Mouse (Mus musculus) liver (tissue): ENCODE data around the gene Gm17402.

Source experiments
- DNase-seq: peaks from one replicate; pipeline ENCODE4 v3.0.0-alpha.2; 2020; ENCODE audit warnings: mixed read lengths

The Gm17402 gene

DNA sequence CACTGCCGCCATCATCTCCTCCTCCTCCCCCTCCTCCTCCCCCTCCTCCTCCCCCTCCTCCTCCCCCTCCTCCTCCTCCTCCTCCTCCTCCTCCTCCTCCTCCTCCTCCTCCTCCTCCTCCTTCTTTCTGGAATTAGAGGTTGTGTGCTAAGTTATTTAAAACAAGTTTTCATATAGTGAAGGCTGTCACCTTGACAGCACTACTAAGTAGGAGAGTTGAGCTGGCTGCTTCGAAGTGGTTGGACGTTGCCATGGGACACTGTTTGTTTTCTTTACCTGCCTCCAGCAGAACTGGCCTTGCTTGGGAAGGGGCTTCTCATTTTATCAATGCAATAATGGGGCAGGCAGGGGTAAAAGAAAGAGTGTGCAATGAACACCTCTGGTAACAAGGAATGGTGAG, at the start of gene Gm17402:
Gm17402 (minus strand) TSS at position 101 of the 400 bp plus-strand sequence.
- DNase-seq, result no peak

DNA sequence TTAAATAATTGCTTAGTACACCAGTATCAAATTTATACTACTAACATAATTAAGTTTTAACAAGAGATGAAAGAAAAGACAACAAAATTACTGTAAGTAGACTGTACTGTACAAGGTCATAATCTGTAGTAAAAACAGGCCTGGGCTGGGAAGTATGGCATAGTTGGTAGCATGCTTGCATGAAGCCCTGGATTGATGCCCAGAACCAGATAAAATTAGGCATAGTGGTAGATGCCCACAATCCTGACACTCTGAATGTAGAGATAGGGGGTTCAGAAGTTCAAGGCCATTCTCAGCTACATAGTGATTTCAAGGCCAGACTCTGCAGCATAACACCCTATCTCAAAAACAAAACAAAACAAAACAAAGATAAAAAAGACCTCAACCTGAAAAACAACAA, 3.3 kb upstream of the Gm17402 start:
- no peak for DNase-seq

GRCm38 (mm10) chr3:67374360-67374778, 594 bp downstream of the Gm17402 start:
- DNase-seq, result no peak

DNA sequence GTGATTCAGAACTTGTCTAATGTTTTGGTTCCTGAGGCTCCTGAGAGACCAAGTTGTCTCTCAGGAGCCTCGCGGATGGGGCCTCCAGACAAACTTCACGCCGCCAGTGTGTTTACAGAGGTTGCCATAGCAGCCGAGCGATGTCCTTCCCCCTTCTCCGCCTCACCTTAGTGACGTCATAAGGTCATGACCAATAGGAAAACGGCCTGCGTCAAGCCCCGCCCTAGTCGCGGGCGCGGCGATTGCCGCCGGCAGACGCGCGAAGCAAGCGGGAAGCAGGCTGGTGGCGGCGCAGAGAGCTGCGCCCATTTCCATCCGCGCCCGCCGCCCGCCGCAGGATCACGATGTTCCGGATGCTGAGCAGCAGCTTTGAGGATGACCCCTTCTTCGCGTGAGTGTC, 1.1 kb downstream of the Gm17402 start, which contains the start of gene Mlf1:
Mlf1 (plus strand) TSS at position 226 of the 400 bp plus-strand sequence.
- peak; percentile 85 for DNase-seq

DNA sequence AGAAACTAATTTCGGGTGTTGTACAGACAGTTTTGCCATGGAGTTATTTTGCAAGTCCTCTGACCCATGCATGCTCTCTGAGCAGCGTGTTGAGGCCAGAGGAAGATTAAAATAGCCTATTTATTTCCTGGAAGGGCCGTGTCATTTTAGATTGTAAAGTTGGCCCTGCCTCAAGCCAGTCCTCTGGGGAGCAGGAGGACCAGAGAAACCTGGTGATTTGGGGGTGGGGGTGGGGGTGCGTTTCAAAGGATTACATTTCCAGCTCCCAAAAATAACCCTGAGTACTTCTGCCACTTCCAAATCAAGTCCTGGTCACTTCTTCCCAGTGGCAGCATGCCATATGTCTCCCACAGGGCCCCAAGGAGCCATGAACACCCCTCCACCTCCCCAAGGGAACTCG, 2.2 kb downstream of the Gm17402 start:
- DNase-seq, result no peak

DNA sequence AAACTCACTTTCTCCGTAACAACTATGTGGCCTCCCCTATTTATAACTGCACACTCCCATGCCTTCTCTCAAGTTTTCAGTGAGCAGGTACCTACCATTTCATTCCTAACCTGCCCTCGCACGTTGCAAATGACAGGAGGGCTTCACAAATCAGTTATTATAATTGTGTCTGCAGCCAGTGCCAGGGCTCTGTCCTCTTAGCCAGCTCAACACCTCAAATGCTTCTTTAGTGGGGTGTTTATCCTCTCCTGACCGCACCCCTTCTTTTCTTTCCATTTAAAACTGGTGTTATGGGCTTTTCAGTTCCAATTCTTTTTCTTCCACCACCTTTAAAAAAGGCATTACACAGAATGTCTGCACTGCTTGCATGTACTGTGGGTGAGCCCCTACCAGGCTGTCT, 2.8 kb downstream of the Gm17402 start:
- no peak for DNase-seq

- no peak for DNase-seq
Measured at GRCm38 (mm10) chr3:67369407-67370079, 5.4 kb downstream of the Gm17402 start.

- no peak for DNase-seq
Measured at GRCm38 (mm10) chr3:67367481-67367880, 7.5 kb downstream of the Gm17402 start.

DNA sequence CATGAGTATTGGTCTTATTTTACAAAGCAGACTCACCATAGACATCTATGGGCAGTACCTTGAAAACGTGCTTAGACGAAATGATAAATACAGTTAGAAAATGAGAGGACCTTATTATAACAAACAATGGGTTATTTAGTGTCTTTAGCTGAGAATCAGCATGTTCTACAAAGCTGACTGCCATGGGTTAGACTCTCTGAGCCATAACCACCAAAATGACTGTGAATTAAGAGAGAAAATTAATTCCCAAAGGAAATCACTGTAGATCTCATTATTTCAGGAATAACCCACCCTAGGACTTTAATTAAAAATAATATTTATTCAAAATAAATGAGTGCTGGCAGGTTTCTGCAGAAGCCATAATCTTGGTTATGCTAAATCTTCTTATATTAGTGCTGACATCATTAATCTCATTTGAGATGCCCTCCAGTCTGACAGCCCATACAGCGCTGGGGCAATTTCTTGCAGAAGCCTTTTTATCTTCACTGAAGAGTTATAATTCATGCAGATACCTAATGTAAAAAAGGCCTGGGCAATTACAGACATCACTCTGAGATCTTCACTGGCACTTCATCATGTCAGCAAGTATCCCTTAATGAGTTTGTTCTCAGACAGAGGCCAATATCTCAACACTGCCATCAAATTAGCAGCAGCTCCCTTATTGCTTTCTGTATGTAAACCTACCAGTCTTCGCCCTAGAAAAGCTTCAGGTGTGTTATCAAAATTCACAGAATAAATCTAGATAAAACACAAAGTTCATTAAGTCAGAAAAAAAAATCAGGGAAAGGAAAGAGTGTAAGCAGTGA, 8.7 kb downstream of the Gm17402 start:
- DNase-seq, result no peak

- no peak for DNase-seq
Measured at GRCm38 (mm10) chr3:67358376-67358775, 16.6 kb downstream of the Gm17402 start.

DNA sequence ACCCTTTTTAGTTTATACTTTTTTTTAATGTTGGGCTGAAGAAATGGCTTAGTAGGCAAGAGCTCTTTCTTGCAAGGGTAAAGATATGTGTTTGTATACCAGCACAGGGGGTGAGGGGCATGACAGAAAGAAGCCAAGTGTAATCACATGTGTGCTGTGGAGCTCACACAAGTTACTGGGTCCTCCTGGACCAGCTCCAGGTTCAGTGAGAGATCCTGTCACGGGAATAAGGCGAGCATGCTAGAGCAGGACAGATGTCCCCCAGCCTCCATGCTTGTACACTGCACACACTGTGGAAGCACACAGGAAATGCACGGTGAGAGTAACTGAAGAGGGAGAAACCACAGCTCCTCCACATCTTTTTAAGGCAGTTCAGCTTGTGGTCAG, 22.2 kb downstream of the Gm17402 start:
- no peak for DNase-seq

DNA sequence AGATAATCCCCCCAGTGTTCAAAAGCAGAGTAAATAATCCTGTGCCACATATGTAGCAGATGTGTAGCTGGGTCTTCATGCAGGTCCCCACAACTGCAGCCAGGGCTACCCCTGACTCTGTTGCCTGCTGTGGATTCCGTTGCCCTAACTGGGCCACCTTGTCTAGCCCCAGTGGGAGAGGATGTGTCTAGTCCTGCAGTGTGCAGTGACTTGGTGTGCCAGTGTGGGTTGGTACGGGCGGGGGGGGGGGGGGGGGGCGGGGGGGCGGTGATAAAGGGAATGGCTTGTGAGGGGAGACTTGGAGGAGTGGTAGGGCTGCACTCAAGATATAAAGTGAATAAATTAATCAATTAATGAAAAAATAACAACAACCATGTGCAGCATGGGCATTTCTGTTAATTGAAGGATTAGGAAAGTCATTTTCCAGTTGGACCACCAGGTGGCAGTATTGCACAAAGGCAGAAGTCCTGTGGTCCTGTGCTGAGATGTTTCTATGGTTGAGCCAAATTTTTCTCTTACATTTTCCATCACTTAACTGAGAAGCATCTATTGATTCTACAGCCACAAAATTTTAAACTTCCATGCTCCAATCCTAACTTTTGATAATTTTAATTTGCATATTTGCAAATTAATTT, 22.7 kb downstream of the Gm17402 start:
- DNase-seq, result peak; percentile 36

- DNase-seq, result no peak
Measured at GRCm38 (mm10) chr3:67351406-67352127, 23.4 kb downstream of the Gm17402 start.

- no peak for DNase-seq
Measured at GRCm38 (mm10) chr3:67346674-67347073, 28.3 kb downstream of the Gm17402 start.

GRCm38 (mm10) chr3:67344599-67344998, 30.4 kb downstream of the Gm17402 start:
- peak; percentile 23 for DNase-seq

GRCm38 (mm10) chr3:67343004-67343662, 31.8 kb downstream of the Gm17402 start:
- DNase-seq, result no peak

DNA sequence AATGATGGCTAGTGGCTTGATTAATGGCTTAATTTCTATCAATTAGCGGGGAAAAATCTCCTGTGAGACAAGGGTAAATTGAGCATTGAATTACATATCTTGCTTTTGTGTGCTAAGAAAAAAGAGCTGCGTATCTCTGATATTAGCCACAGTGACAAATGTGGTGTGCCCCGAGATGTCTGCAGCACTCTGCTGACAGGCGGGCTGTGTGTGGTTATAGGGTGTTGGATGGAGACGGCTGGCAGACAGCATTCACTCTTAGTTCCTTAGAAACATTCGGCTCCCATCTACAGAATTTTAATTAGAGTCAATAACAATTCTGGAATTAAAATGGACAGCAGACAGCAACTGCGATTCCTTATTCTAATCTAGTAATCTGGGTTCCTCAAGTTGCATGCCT, 34.0 kb downstream of the Gm17402 start:
- no peak for DNase-seq

GRCm38 (mm10) chr3:67339558-67339957, 35.4 kb downstream of the Gm17402 start:
- DNase-seq, result no peak

- no peak for DNase-seq
Measured at GRCm38 (mm10) chr3:67322422-67322821, 52.5 kb downstream of the Gm17402 start.
